Mouse (Mus musculus): ENCODE results near the gene 1700042G07Rik. TPM values are rescaled to one million over a fixed set of nuclear protein-coding genes. Genes with fewer than 3 reads are reported as not detected.
A peak's percentile ranks its signal among the peaks of the same experiment; 100 is the strongest.
"Not testable (repeated sequence)": the region's sequence is repeated elsewhere in the genome, so short reads cannot be mapped to it uniquely, and the experiment has no call there.

Gene 1700042G07Rik
- polyA plus RNA-seq, 1 experiment, result not detected

GRCm38 (mm10) chr4:116193583-116194383 lies 20.6 kb downstream of the 1700042G07Rik start:
- DNase-seq, result no peak
- TF ChIP-seq CTCF (IDR thresholded peaks at IDR 0.05; ENCODE audit: borderline replicate concordance, insufficient read depth, low read depth, low read length) (no peak), POLR2A (IDR thresholded peaks at IDR 0.05; ENCODE audit: borderline replicate concordance, insufficient read depth, low read length) (no peak)
- WGBS, result 77% methylated on average over 9 of the region's 9 CpGs
- Histone ChIP-seq H3K27me3 (ENCODE audit: control insufficient read depth, insufficient read depth, low read length) (no peaks in the 10 kb centered on the region), H3K4me1 (ENCODE audit: control insufficient read depth, insufficient read depth, low read length) (no peaks in the 10 kb centered on the region), H3K4me3 (replicated peaks; ENCODE audit: insufficient read depth, low read depth, low read length) (no peak overlapping the region), H3K27ac (ENCODE audit: insufficient read depth, low read length) (no peak overlapping the region)

- no peak overlapping the region for H3K4me3 ChIP-seq (replicated peaks; ENCODE audit: insufficient read depth, low read depth, low read length)
- H3K4me1 ChIP-seq (ENCODE audit: control insufficient read depth, insufficient read depth, low read length), result no peaks in the 10 kb centered on the region
- DNase-seq, result peak; percentile 47 to 51
- TF ChIP-seq CTCF (IDR thresholded peaks at IDR 0.05; ENCODE audit: borderline replicate concordance, insufficient read depth, low read depth, low read length) (peak; percentile 57; the same call in 1 of the 2 replicates), POLR2A (IDR thresholded peaks at IDR 0.05; ENCODE audit: borderline replicate concordance, insufficient read depth, low read length) (no peak)
- 55% methylated on average over 2 of the region's 2 CpGs for WGBS
- no peaks in the 10 kb centered on the region for H3K27me3 ChIP-seq (ENCODE audit: control insufficient read depth, insufficient read depth, low read length)
- H3K27ac ChIP-seq (ENCODE audit: insufficient read depth, low read length), result no peak overlapping the region
Observed at GRCm38 (mm10) chr4:116198422-116198821, 25.2 kb downstream of the 1700042G07Rik start.

DNA sequence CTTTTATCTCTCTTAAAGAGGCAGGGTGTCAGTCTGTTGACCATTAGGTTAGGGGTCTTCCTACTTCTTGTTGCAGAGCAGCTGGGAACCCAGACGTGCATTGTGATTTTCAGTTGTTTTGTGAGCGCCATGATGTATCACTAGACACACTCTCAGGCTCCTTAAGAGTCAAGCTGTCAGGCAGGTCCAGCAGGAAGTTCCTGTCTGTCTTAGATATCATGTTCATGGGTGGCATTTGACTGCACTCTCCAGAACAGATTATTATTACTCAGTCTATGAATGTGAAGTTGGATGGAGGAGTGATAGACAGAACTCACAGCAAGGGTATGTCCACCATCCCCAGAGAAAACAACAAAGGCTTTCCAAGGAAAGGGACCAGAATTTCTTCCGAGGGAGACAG lies 31.2 kb downstream of the 1700042G07Rik start:
- no peak for TF ChIP-seq POLR2A (IDR thresholded peaks at IDR 0.05; ENCODE audit: borderline replicate concordance, insufficient read depth, low read length)
- TF ChIP-seq CTCF (IDR thresholded peaks at IDR 0.05; ENCODE audit: borderline replicate concordance, insufficient read depth, low read depth, low read length), result no peak
- H3K4me3 ChIP-seq (replicated peaks; ENCODE audit: insufficient read depth, low read depth, low read length), result no peak overlapping the region
- WGBS, result 84% methylated on average over 3 of the region's 3 CpGs

DNA sequence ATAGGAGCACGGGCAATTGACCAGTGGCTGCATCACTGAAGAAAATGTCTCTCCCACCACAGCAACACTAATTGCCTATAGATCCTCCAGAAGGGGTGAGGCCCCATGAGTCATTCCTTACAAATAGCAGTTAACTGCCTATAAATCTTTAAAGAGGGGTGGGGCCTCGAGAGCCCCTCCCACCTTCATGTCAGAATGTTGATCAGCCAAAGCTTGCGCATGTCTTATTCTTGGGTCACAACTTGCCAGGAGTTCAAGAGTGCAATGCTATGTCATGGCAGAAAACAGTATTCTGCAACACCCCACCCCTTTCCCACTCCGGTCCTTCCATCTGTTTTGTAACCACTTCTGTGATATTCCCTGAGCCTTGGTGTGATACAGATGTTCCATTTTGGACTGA lies 33.4 kb downstream of the 1700042G07Rik start:
- H3K4me3 ChIP-seq (replicated peaks; ENCODE audit: insufficient read depth, low read depth, low read length), result no peak overlapping the region
- DNase-seq, result no peak
- H3K4me1 ChIP-seq (ENCODE audit: control insufficient read depth, insufficient read depth, low read length), result no peaks in the 10 kb centered on the region
- no peaks in the 10 kb centered on the region for H3K27me3 ChIP-seq (ENCODE audit: control insufficient read depth, insufficient read depth, low read length)
- WGBS, result 91% methylated on average over 4 of the region's 4 CpGs
- no peak overlapping the region for H3K27ac ChIP-seq (ENCODE audit: insufficient read depth, low read length)
- TF ChIP-seq CTCF (IDR thresholded peaks at IDR 0.05; ENCODE audit: borderline replicate concordance, insufficient read depth, low read depth, low read length) (no peak), POLR2A (IDR thresholded peaks at IDR 0.05; ENCODE audit: borderline replicate concordance, insufficient read depth, low read length) (no peak)

More for the DNA sequence above, 31.2 kb downstream of the 1700042G07Rik start:
- Histone ChIP-seq H3K27ac (ENCODE audit: insufficient read depth, low read length) (no peak overlapping the region), H3K4me1 (ENCODE audit: control insufficient read depth, insufficient read depth, low read length) (no peaks in the 10 kb centered on the region), H3K27me3 (ENCODE audit: control insufficient read depth, insufficient read depth, low read length) (no peaks in the 10 kb centered on the region)
- DNase-seq, result no peak

- Histone ChIP-seq H3K27ac (ENCODE audit: insufficient read depth, low read length) (no peak overlapping the region), H3K4me1 (ENCODE audit: control insufficient read depth, insufficient read depth, low read length) (no peaks in the 10 kb centered on the region), H3K27me3 (ENCODE audit: control insufficient read depth, insufficient read depth, low read length) (no peaks in the 10 kb centered on the region), H3K4me3 (replicated peaks; ENCODE audit: insufficient read depth, low read depth, low read length) (no peak overlapping the region)
- WGBS, result 87% methylated on average over 1 of the region's 1 CpGs
- no peak for TF ChIP-seq POLR2A (IDR thresholded peaks at IDR 0.05; ENCODE audit: borderline replicate concordance, insufficient read depth, low read length)
- no peak for TF ChIP-seq CTCF (IDR thresholded peaks at IDR 0.05; ENCODE audit: borderline replicate concordance, insufficient read depth, low read depth, low read length)
- DNase-seq, result no peak
Observed at GRCm38 (mm10) chr4:116208891-116209290, 35.7 kb downstream of the 1700042G07Rik start.

DNA sequence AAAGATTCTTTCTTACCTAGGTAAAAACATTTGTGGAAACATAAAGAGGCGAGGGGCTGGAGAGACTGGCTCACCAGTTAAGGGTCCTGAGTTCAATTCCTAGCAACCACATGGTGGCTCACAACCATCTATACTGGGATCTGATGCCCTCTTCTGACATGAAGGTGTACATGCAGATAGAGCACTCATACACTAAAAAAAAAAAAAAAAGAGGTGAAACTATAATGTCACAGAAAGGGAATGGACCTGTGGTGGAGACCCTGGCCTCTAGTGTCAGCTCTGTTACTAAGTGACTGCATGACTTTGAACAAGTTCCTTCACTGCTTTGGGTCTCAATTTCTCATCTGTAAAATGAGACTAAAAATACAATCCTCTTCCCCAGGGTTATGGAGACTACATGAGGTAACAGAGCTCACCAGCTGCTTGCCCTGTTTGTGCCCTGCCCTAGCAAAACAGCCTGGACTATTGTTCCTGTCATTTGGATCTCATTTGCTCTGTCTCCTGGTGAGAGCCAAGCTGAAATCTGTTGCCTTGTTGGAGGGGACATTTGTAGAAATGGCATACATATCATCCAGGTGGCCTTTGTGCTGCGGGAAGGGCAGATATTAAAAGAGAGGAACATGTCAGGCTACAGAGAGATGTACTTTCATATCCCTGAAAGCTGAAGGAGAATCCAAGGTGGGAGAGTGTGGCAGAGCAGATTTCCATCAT lies 42.9 kb downstream of the 1700042G07Rik start:
- WGBS, result 49% methylated on average over 2 of the region's 2 CpGs
- H3K27me3 ChIP-seq (ENCODE audit: control insufficient read depth, insufficient read depth, low read length), result no peaks in the 10 kb centered on the region
- peak; percentile 67 to 87 for DNase-seq
- TF ChIP-seq POLR2A (IDR thresholded peaks at IDR 0.05; ENCODE audit: borderline replicate concordance, insufficient read depth, low read length) (peak; percentile 41; the same call in 1 of the 2 replicates), CTCF (IDR thresholded peaks at IDR 0.05; ENCODE audit: borderline replicate concordance, insufficient read depth, low read depth, low read length) (no peak)
- peaks cover 9% of the 10 kb centered on the region; the same call in 1 of the 2 replicates for H3K4me1 ChIP-seq (ENCODE audit: control insufficient read depth, insufficient read depth, low read length)
- H3K27ac ChIP-seq (ENCODE audit: insufficient read depth, low read length), result peak overlapping the region; percentile 86
- no peak overlapping the region for H3K4me3 ChIP-seq (replicated peaks; ENCODE audit: insufficient read depth, low read depth, low read length)

GRCm38 (mm10) chr4:116217046-116217445 lies 43.9 kb downstream of the 1700042G07Rik start:
- Histone ChIP-seq H3K4me1 (ENCODE audit: control insufficient read depth, insufficient read depth, low read length) (peaks cover 9% of the 10 kb centered on the region; the same call in 1 of the 2 replicates), H3K27ac (ENCODE audit: insufficient read depth, low read length) (peak overlapping the region; percentile 91; the same call in 1 of the 2 replicates), H3K27me3 (ENCODE audit: control insufficient read depth, insufficient read depth, low read length) (no peaks in the 10 kb centered on the region), H3K4me3 (replicated peaks; ENCODE audit: insufficient read depth, low read depth, low read length) (no peak overlapping the region)
- DNase-seq, result peak; percentile 73 to 90
- 4% methylated on average over 2 of the region's 2 CpGs for WGBS
- TF ChIP-seq CTCF (IDR thresholded peaks at IDR 0.05; ENCODE audit: borderline replicate concordance, insufficient read depth, low read depth, low read length), result no peak
- TF ChIP-seq POLR2A (IDR thresholded peaks at IDR 0.05; ENCODE audit: borderline replicate concordance, insufficient read depth, low read length), result no peak

- not testable (repeated sequence) for H3K4me1 ChIP-seq (ENCODE audit: control insufficient read depth, insufficient read depth, low read length); H3K4me3 ChIP-seq (replicated peaks; ENCODE audit: insufficient read depth, low read depth, low read length); H3K27me3 ChIP-seq (ENCODE audit: control insufficient read depth, insufficient read depth, low read length)
- DNase-seq, result peak in 1 of 2 experiments; percentile 75
- WGBS, result 75% methylated on average over 1 of the region's 1 CpGs
- H3K27ac ChIP-seq (ENCODE audit: insufficient read depth, low read length), result peak overlapping the region; percentile 24; the same call in 1 of the 2 replicates
Observed at GRCm38 (mm10) chr4:116217661-116218060, 44.5 kb downstream of the 1700042G07Rik start.

Measured in cerebellum, adult 2 months (tissue).